ENCODE assay signal across 18 mouse cellular contexts in the genomic region with DNA sequence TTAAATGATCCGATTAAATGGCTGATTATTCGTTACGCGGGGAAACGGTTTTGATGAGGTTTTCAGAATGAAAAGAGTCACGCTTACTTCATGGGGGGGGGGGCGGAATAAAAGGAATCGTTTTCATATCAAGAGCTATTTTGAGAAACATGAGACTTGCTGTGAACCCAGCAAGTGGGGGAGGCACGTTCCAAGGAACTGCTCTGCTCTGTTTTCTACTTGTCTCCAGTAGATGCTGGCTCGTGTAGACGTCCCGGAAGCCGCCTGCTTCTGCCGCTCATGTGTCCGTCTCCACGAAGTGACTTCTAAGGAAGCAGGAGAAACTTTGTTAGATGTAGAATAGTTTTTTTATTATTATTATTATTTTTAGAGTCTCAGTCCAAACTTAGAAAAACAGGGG. TPM values are rescaled to one million over a fixed set of nuclear protein-coding genes. Genes with fewer than 3 reads are reported as not detected.
A peak's percentile ranks its signal among the peaks of the same experiment; 100 is the strongest.
DNase-seq lines count a peak whose midpoint lies in the region.
"Had no signal": no experiment of that assay in that cellular context is flagged by ENCODE, and none has a peak within 500 bp of the region (broad histone marks: within the 10 kb centered on the region; RNA-seq: fewer than 3 reads in every experiment).

No protein-coding gene starts in this region.

- intact Hi-C loops in heart, postnatal 10 days (cut with DNase I), result no loop called here

- DNase-seq in cerebellum, postnatal 10 days, result peak; percentile 21 to 31
- DNase-seq in cerebellum, adult 8-10 months, result no peak
- DNase-seq in left cerebral cortex, adult 18-20 months (ENCODE audit: low spot score in 2 of 2), result peak; percentile 6
- DNase-seq in left cerebral cortex, adult 11 months (ENCODE audit: low spot score), result no peak
- peak; percentile 8 for DNase-seq in right cerebral cortex, adult 18-20 months
- DNase-seq in right cerebral cortex, postnatal 25 days, result no peak
- DNase-seq in right cerebral cortex, postnatal 14 days, result peak; percentile 9
- no peak for DNase-seq in heart, postnatal 10 days
- DNase-seq: adrenal gland, postnatal 10 days; cerebellum, adult 11 months; gastrocnemius, postnatal 14 days; heart, adult 18-20 months; kidney, adult 11 months; liver, postnatal 0 days; lung, postnatal 14 days; midbrain, embryonic 14.5 days had no signal

RNA-seq across cellular contexts. Expression of a gene that starts 40.9 kb away (rescaled TPM):
- total RNA-seq in left cerebral cortex, adult 18-20 months (2021), result not detected
- not detected for total RNA-seq in heart, postnatal 10 days (2021)
- total RNA-seq: adrenal gland, postnatal 10 days; gastrocnemius, postnatal 14 days; heart, adult 18-20 months; layer of hippocampus, postnatal 25 days had no signal

RNA-seq across cellular contexts. Expression of a gene that starts 46.0 kb away (rescaled TPM):
- not detected for total RNA-seq in left cerebral cortex, adult 18-20 months (2021)
- total RNA-seq in heart, postnatal 10 days (2021), result not detected
- total RNA-seq: adrenal gland, postnatal 10 days; gastrocnemius, postnatal 14 days; heart, adult 18-20 months; hematopoietic stem cell, adult 5-6 weeks; layer of hippocampus, postnatal 25 days had no signal

RNA-seq across cellular contexts. Expression of a gene that starts 51.4 kb away (rescaled TPM):
- total RNA-seq in left cerebral cortex, adult 18-20 months (2021), result not detected
- not detected for total RNA-seq in heart, postnatal 10 days (2021)
- total RNA-seq: adrenal gland, postnatal 10 days; gastrocnemius, postnatal 14 days; heart, adult 18-20 months; layer of hippocampus, postnatal 25 days had no signal

RNA-seq across cellular contexts. Expression of a gene that starts 56.9 kb away (rescaled TPM):
- total RNA-seq in left cerebral cortex, adult 18-20 months (2021), result not detected
- total RNA-seq in heart, postnatal 10 days (2021), result not detected
- total RNA-seq: adrenal gland, postnatal 10 days; gastrocnemius, postnatal 14 days; heart, adult 18-20 months; hematopoietic stem cell, adult 5-6 weeks; layer of hippocampus, postnatal 25 days had no signal

Comparison
In these comparisons a context has a peak if more than half of its experiments do, and no peak if none do; other contexts are left out.
1. DNase-seq: peak in cerebellum, postnatal 10 days (2 of 2), left cerebral cortex, adult 18-20 months (2 of 2), right cerebral cortex, adult 18-20 months (single experiment) and right cerebral cortex, postnatal 14 days (single experiment); none in cerebellum, adult 8-10 months (single experiment), left cerebral cortex, adult 11 months (single experiment), right cerebral cortex, postnatal 25 days (single experiment) and heart, postnatal 10 days (0 of 2).